Mouse (Mus musculus) splenic B cell, adult 2 months (primary cell): ENCODE results near the gene Tns3.

Source experiments
- DNase-seq: peaks from one replicate; pipeline ENCODE4 v3.0.0-alpha.2; 2011; ENCODE audit warnings: low read depth, low spot score
- H3K27me3 ChIP-seq: 2 replicates; pipeline ENCODE4 v1.6.1; 2012; ENCODE audit warnings: mild to moderate bottlenecking, low read length, moderate library complexity, mixed read lengths; ENCODE audit not compliant: control insufficient read depth, poor library complexity, insufficient read depth, severe bottlenecking
- H3K36me3 ChIP-seq: 2 replicates; pipeline ENCODE4 v1.6.1; 2012; ENCODE audit warnings: mild to moderate bottlenecking, low read length, moderate library complexity, mixed read lengths; ENCODE audit not compliant: control insufficient read depth, poor library complexity, insufficient read depth, severe bottlenecking

Tns3 gene

GRCm38 (mm10) chr11:8664393-8664743, at the start of gene Tns3:
Gene Tns3, minus strand, starts transcription at chr11:8664535.
- peak; percentile 58 for DNase-seq
- no peaks in the 10 kb centered on the region for H3K36me3 ChIP-seq

GRCm38 (mm10) chr11:8706246-8707041, 42.1 kb upstream of the Tns3 start:
- Histone ChIP-seq H3K27me3 (no peaks in the 10 kb centered on the region), H3K36me3 (no peaks in the 10 kb centered on the region)
- no peak for DNase-seq

More at GRCm38 (mm10) chr11:8664393-8664743, at the start of gene Tns3:
- H3K27me3 ChIP-seq: no peaks in the 10 kb centered on the region

DNA sequence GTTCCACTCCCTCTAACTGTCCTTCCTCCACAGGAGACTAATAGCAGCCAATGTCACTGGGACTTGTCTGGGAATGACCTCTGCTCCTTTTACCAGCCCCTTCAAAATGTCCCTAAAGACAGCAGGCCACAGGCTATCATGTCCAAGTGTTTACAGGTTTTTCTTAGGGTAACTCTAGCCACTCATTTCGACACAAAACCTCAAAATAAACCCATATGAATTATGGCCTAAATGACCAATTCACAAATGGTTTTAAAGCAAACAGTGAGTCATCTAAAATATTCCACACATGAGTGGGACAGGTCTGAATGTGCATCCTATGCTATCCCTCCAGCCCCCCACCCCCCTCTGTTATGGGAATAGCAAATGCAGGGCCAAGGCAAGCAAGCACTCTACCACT, 40.8 kb upstream of the Tns3 start:
- DNase-seq: no peak
- Histone ChIP-seq H3K36me3 (no peaks in the 10 kb centered on the region), H3K27me3 (no peaks in the 10 kb centered on the region)

GRCm38 (mm10) chr11:8703876-8704275, 39.5 kb upstream of the Tns3 start:
- DNase-seq: no peak
- Histone ChIP-seq H3K36me3 (no peaks in the 10 kb centered on the region), H3K27me3 (no peaks in the 10 kb centered on the region)

DNA sequence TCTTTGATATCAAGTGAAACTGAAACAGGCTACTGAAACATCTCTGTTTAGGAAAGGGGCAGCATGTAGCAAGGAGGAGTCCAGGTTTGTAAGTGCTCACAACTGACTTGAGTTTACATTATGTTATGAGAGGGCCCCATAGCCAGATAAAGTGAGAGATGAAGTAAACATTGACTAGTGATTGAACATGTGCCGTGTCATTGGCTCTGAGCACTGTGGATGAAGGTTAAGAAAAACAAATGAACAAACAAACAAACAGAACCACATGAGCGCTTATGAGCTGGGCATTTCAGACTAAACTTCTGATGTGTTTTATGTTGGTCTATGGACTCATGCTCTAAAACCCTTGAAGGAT, 38.2 kb upstream of the Tns3 start:
- no peak for DNase-seq
- H3K27me3 ChIP-seq: no peaks in the 10 kb centered on the region

DNA sequence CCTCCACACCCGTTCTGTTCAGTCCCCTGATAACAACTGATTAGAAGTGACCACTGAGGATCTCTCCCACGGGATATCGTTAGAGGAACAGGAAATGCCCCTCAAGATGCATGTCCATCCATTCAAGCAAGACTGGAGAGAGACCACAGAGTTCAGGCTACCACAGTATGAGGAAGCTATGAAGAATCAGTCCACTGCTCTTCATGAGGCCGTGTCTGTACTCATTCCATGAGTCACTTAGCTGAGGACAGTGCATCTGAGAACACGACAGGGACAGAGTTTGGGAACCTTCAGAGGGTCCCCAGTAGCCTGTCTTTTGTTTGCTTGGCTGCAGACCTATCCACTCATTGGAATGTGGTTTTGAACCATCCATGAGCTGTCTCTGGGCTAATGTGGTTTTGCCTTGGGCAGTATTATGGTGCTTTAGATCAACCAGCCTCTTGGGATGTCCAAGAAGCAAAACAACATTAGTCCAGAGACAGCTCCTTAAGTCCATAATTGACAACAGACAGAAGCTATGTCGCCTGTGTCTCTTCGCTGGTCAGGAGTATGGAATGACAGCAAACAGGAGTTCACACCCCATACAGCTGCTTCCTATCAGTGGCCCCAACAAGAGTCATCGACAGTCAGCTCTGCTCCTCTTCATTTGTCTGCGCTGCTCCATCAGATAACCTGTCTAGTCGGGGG, 37.7 kb upstream of the Tns3 start:
- DNase-seq: peak; percentile 41
- H3K27me3 ChIP-seq: no peaks in the 10 kb centered on the region
- H3K36me3 ChIP-seq: no peaks in the 10 kb centered on the region

More for the DNA sequence above, 38.2 kb upstream of the Tns3 start:
- no peaks in the 10 kb centered on the region for H3K36me3 ChIP-seq

DNA sequence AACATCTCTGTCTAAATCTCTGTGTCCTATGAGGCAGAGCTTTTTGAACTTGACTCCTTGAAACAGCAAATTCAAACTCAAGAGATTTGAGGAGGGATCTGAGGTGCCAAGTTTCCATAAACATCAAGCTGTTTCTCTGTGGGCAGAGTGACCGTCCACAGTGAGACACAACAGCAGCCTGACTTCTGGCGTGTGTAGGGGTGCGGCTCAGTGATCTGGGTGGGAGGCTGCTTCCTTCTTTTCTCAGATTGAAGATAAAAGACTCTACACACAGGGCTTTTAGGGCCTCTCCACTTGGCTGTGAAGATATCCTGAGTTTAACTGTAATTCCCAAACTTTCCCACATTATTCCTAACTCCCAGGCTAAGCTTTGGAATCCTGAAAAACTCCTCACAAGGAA, 37.1 kb upstream of the Tns3 start:
- H3K36me3 ChIP-seq: no peaks in the 10 kb centered on the region
- no peaks in the 10 kb centered on the region for H3K27me3 ChIP-seq
- peak; percentile 40 for DNase-seq

DNA sequence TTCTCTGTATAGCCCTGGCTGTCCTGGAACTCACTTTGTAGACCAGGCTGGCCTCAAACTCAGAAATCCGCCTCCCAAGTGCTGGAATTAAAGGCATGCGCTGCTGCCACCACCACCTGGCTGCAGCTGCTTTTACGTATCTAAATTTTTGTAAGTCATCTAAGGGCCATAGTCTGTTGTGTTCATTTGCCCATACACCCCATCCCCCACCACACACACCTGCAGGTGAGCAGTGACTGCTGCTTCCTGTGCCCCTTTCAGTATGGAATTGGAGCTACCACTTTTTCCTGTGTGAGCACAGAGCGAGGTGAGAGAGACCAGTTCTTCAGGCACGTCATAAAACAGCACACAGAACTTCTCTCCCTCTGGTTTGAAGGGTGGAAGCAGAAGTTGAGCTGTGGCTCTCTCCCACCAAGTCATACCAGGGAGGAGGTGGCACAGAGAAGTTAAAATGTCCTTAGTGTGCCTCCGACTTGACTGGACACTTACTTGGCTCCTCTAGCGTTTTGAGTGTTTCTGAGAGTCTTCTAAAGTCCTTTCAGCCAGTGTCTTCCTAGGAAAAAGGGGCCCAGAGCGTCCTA, 36.4 kb upstream of the Tns3 start:
- peak; percentile 23 for DNase-seq
- Histone ChIP-seq H3K36me3 (no peaks in the 10 kb centered on the region), H3K27me3 (no peaks in the 10 kb centered on the region)

DNA sequence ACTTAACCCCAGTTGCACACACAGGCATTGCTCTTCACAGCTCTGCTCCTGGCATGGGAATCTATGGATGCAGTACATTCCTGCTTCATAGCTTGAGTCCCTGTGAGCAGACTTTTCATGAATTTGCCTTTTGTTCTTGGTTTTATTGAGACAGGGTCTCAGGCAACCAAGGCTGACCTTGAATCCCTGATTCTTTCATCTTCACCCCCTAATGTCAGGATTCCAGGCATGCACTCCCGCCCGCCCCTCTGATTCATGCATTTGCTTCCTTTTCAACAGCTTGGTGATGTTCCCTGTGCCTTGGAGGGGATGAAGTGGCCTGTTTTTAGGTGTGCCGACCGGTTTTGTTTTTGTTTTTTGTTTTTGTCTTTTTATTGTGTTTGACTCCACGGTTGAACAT, 35.4 kb upstream of the Tns3 start:
- Histone ChIP-seq H3K36me3 (no peaks in the 10 kb centered on the region), H3K27me3 (no peaks in the 10 kb centered on the region)
- DNase-seq: no peak

DNA sequence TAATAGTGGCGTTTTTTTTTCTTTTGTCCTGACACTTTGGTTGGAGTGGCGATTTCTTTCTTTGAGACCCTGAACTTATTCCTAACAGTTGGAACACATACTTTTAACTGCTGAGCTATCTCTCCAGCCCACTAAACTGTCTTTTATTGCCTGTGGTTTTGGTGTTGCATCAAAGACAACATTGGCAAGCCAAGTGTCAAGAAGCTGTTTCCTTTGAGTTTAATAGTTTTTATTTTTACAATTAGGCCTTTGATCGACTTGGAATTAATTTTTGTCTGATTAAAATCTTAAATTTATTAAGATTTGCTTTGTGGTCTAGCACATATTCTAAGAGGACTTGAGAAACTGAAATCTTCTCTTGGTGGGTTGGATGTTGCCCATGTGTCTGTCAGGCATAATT, 33.3 kb upstream of the Tns3 start:
- H3K27me3 ChIP-seq: no peaks in the 10 kb centered on the region
- no peak for DNase-seq
- H3K36me3 ChIP-seq: no peaks in the 10 kb centered on the region

- H3K36me3 ChIP-seq: no peaks in the 10 kb centered on the region
- H3K27me3 ChIP-seq: no peaks in the 10 kb centered on the region
- DNase-seq: no peak
These were observed 29.8 kb upstream of the Tns3 start for GRCm38 (mm10) chr11:8694096-8694495.

GRCm38 (mm10) chr11:8692536-8693471, 28.5 kb upstream of the Tns3 start:
- H3K27me3 ChIP-seq: no peaks in the 10 kb centered on the region
- H3K36me3 ChIP-seq: no peaks in the 10 kb centered on the region
- DNase-seq: no peak

DNA sequence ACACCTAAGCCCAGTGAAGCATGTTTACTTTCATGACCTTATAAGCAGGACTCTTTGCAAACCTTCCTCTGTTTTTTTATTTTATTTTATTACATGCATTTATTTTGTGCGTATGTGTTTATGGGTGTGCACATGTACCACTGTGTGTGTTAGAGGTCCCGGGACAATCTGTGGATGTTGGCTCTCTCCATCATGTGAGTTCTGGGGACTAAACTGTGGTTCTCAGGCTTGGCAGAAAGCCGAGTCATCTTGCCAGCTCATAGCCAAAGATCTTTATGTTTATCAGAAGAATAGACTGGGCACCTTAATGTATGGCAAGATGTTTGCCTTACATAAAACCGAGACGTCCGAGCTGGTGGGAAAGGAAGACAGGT, 27.8 kb upstream of the Tns3 start:
- no peaks in the 10 kb centered on the region for H3K27me3 ChIP-seq
- DNase-seq: no peak
- H3K36me3 ChIP-seq: no peaks in the 10 kb centered on the region

GRCm38 (mm10) chr11:8691605-8692004, 27.3 kb upstream of the Tns3 start:
- no peak for DNase-seq
- Histone ChIP-seq H3K27me3 (no peaks in the 10 kb centered on the region), H3K36me3 (no peaks in the 10 kb centered on the region)
